Mouse (Mus musculus) liver, postnatal 0 days (tissue): Measurements from ENCODE around the gene Apba1. TPM values are rescaled to one million over a fixed set of nuclear protein-coding genes. Genes with fewer than 3 reads are reported as not detected.

Experiments used
- ATAC-seq: fragments of 200-750 bp; cut with Nextera tagmentation; 2 replicates; pipeline ENCODE4 v1.8.0; 2017; ENCODE audit warnings: mild to moderate bottlenecking, moderate library complexity
- DNase-seq: peaks from one replicate; pipeline ENCODE4 v3.0.0-alpha.2; 2016
- H3K27ac ChIP-seq: fragments of 300-500 bp; sonication (generic); 2 replicates; pipeline ENCODE4 v1.5.1; 2014; ENCODE audit warnings: antibody characterized with exemption, moderate library complexity, mild to moderate bottlenecking, low read depth
- H3K27me3 ChIP-seq: fragments of 300-500 bp; sonication (generic); 2 replicates; pipeline ENCODE4 v1.6.1; 2014; ENCODE audit warnings: low read length, control low read depth, mixed read lengths; ENCODE audit not compliant: insufficient read depth
- H3K36me3 ChIP-seq: fragments of 300-500 bp; sonication (generic); replicated peaks from 2 replicates; pipeline ENCODE4 v1.6.1; 2014; ENCODE audit warnings: mild to moderate bottlenecking, control low read depth, low read length, moderate library complexity, mixed read lengths; ENCODE audit not compliant: insufficient read depth
- H3K4me1 ChIP-seq: fragments of 300-500 bp; sonication (generic); 2 replicates; pipeline ENCODE4 v1.6.1; 2014; ENCODE audit warnings: antibody characterized with exemption, mild to moderate bottlenecking, control low read depth; ENCODE audit not compliant: insufficient read depth
- H3K4me2 ChIP-seq: fragments of 300-500 bp; sonication (generic); 2 replicates; pipeline ENCODE4 v1.6.1; 2014; ENCODE audit warnings: low read depth, mild to moderate bottlenecking, low read length, moderate library complexity, mixed read lengths
- H3K4me3 ChIP-seq: fragments of 300-500 bp; sonication (generic); 2 replicates; pipeline ENCODE4 v1.5.1; 2014; ENCODE audit warnings: low read depth, low read length
- H3K9ac ChIP-seq: fragments of 300-500 bp; sonication (generic); replicated peaks from 2 replicates; pipeline ENCODE4 v1.6.1; 2014; ENCODE audit warnings: mild to moderate bottlenecking, moderate library complexity
- H3K9me3 ChIP-seq: fragments of 300-500 bp; sonication (generic); 2 replicates; pipeline ENCODE4 v1.6.1; 2016; ENCODE audit warnings: mild to moderate bottlenecking, control low read depth, low read length, mixed read lengths
- CTCF ChIP-seq: sonication (generic); IDR thresholded peaks from 2 replicates; pipeline ENCODE4 v1.5.1; 2016; ENCODE audit warnings: antibody characterized with exemption, low read depth
- EP300 ChIP-seq: IDR thresholded peaks from 2 replicates; pipeline ENCODE4 v1.6.1; 2016; ENCODE audit warnings: antibody characterized with exemption, low read depth, mild to moderate bottlenecking
- WGBS: fragments of 180-500 bp; shearing (Covaris S2); extraction: QIAGEN DNeasy Blood & Tissue Kit; methylation state at CpG from one replicate; pipeline ENCODE4 v1.1.7; 2014; ENCODE audit not compliant: insufficient replicate concordance; 5-methylcytosine and 5-hydroxymethylcytosine counted together
- polyA plus RNA-seq: library from polyadenylated mRNA; unstranded; fragments of >200 nt; fragmentation: Nextera tagmentation; extraction: Ambion mirVana; gene quantifications from 2 replicates; pipeline ENCODE4 v1.2.1, GENCODE M21; 2015

Apba1 gene
- polyA plus RNA-seq, 1 experiment from 2014 or later: 0.07 TPM

GRCm38 (mm10) chr19:23780105-23780504 is 21.4 kb downstream of the Apba1 start:
- Histone ChIP-seq H3K4me2 (no peak overlapping the region), H3K27ac (no peak overlapping the region), H3K36me3 (no peaks in the 10 kb centered on the region), H3K4me3 (no peak overlapping the region), H3K9me3 (no peaks in the 10 kb centered on the region), H3K4me1 (no peaks in the 10 kb centered on the region), H3K9ac (no peak overlapping the region), H3K27me3 (no peaks in the 10 kb centered on the region)
- TF ChIP-seq CTCF: no peak
- no peak for TF ChIP-seq EP300
- no peak for DNase-seq
- 69% methylated on average over 4 of the region's 4 CpGs for WGBS
- ATAC-seq: no peak

- 9% methylated on average over 9 of the region's 9 CpGs for WGBS
- no peak overlapping the region for H3K27ac ChIP-seq
- no peaks in the 10 kb centered on the region for H3K4me1 ChIP-seq
- DNase-seq (peak; percentile 38), ATAC-seq (no peak)
- H3K9ac ChIP-seq: no peak overlapping the region
- H3K36me3 ChIP-seq: no peaks in the 10 kb centered on the region
- H3K9me3 ChIP-seq: no peaks in the 10 kb centered on the region
- H3K4me2 ChIP-seq: no peak overlapping the region
- TF ChIP-seq EP300 (no peak), CTCF (no peak)
- H3K4me3 ChIP-seq: no peak overlapping the region
- H3K27me3 ChIP-seq: no peaks in the 10 kb centered on the region
Measured at GRCm38 (mm10) chr19:23781968-23782367, 23.3 kb downstream of the Apba1 start.

GRCm38 (mm10) chr19:23788420-23789132 is 29.9 kb downstream of the Apba1 start:
- Histone ChIP-seq H3K27me3 (no peaks in the 10 kb centered on the region), H3K9ac (no peak overlapping the region), H3K27ac (no peak overlapping the region), H3K4me3 (no peak overlapping the region), H3K9me3 (no peaks in the 10 kb centered on the region), H3K4me2 (no peak overlapping the region), H3K36me3 (no peaks in the 10 kb centered on the region), H3K4me1 (no peaks in the 10 kb centered on the region)
- TF ChIP-seq EP300 (no peak), CTCF (no peak)
- DNase-seq (no peak), ATAC-seq (no peak)
- WGBS: 73% methylated on average over 9 of the region's 9 CpGs

GRCm38 (mm10) chr19:23791704-23792103 is 33.0 kb downstream of the Apba1 start:
- Histone ChIP-seq H3K9ac (no peak overlapping the region), H3K4me1 (no peaks in the 10 kb centered on the region), H3K36me3 (no peaks in the 10 kb centered on the region), H3K4me3 (no peak overlapping the region), H3K27ac (no peak overlapping the region), H3K9me3 (no peaks in the 10 kb centered on the region), H3K27me3 (no peaks in the 10 kb centered on the region), H3K4me2 (no peak overlapping the region)
- ATAC-seq: no peak
- DNase-seq: no peak
- TF ChIP-seq EP300 (no peak), CTCF (no peak)
- WGBS: 35% methylated on average over 6 of the region's 6 CpGs

- no peak for ATAC-seq
- 75% methylated on average over 6 of the region's 6 CpGs for WGBS
Measured at GRCm38 (mm10) chr19:23792559-23792958, 33.9 kb downstream of the Apba1 start.

GRCm38 (mm10) chr19:23794491-23794890 is 35.8 kb downstream of the Apba1 start:
- H3K4me2 ChIP-seq: no peak overlapping the region
- no peak overlapping the region for H3K9ac ChIP-seq
- no peaks in the 10 kb centered on the region for H3K36me3 ChIP-seq
- no peak for DNase-seq
- H3K4me3 ChIP-seq: no peak overlapping the region
- 57% methylated on average over 3 of the region's 3 CpGs for WGBS
- no peaks in the 10 kb centered on the region for H3K4me1 ChIP-seq
- H3K27me3 ChIP-seq: no peaks in the 10 kb centered on the region
- H3K9me3 ChIP-seq: no peaks in the 10 kb centered on the region
- no peak for TF ChIP-seq EP300
- no peak for TF ChIP-seq CTCF
- no peak overlapping the region for H3K27ac ChIP-seq
- no peak for ATAC-seq

More at GRCm38 (mm10) chr19:23792559-23792958, 33.9 kb downstream of the Apba1 start:
- H3K4me1 ChIP-seq: no peaks in the 10 kb centered on the region
- TF ChIP-seq CTCF (no peak), EP300 (no peak)
- no peak overlapping the region for H3K9ac ChIP-seq
- H3K4me2 ChIP-seq: no peak overlapping the region
- H3K4me3 ChIP-seq: no peak overlapping the region
- no peaks in the 10 kb centered on the region for H3K27me3 ChIP-seq
- no peak for DNase-seq
- H3K27ac ChIP-seq: no peak overlapping the region
- no peaks in the 10 kb centered on the region for H3K36me3 ChIP-seq
- no peaks in the 10 kb centered on the region for H3K9me3 ChIP-seq

- TF ChIP-seq EP300: no peak
- no peak for TF ChIP-seq CTCF
- Histone ChIP-seq H3K27me3 (no peaks in the 10 kb centered on the region), H3K4me3 (no peak overlapping the region), H3K4me2 (no peak overlapping the region), H3K9ac (no peak overlapping the region), H3K27ac (no peak overlapping the region), H3K4me1 (no peaks in the 10 kb centered on the region), H3K9me3 (no peaks in the 10 kb centered on the region), H3K36me3 (no peaks in the 10 kb centered on the region)
- 75% methylated on average over 4 of the region's 4 CpGs for WGBS
- ATAC-seq (no peak), DNase-seq (no peak)
Measured at GRCm38 (mm10) chr19:23795156-23795555, 36.5 kb downstream of the Apba1 start.
